Mouse (Mus musculus): Measurements from ENCODE around the gene Slmap. TPM values are rescaled to one million over a fixed set of nuclear protein-coding genes. Genes with fewer than 3 reads are reported as not detected.

Gene Slmap
- polyA plus RNA-seq, 1 experiment from 2014 or later = 125 TPM

DNA sequence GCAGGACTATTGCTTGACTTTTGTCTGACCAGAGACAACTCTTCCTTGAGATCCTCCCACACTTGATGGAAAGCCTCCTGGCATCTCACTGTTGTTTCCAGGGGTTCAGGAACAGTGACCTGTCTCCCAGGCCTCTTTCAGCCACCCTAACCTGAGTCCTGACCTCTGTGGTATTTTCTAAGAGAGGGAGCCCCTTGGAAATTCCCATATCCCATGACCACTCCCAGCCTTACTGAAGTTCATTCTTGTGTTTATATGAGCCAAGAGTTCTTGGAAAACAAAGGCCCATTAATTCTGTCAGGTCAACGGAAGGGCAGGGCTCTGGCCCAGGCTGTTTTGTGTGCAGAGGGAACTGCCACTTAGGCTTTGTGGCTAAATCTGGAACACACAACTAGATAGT, 22.9 kb upstream of the Slmap start:
- H3K4me3 ChIP-seq = no peak overlapping the region
- H3K27me3 ChIP-seq (replicated peaks) = no peaks in the 10 kb centered on the region
- H3K27ac ChIP-seq (ENCODE audit: poor library complexity, severe bottlenecking) = no peak overlapping the region
- 52% methylated on average over 1 of the region's 1 CpGs for WGBS
- H3K9ac ChIP-seq = no peak overlapping the region
- H3K9me3 ChIP-seq (replicated peaks) = peaks cover 7% of the 10 kb centered on the region; the same call in 1 of the 2 replicates
- no peak for ATAC-seq (ENCODE audit: insufficient number of reproducible peaks, low FRiP score)
- H3K36me3 ChIP-seq = no peaks in the 10 kb centered on the region
- H3K4me2 ChIP-seq = no peak overlapping the region
- no peaks in the 10 kb centered on the region for H3K4me1 ChIP-seq (replicated peaks)

DNA sequence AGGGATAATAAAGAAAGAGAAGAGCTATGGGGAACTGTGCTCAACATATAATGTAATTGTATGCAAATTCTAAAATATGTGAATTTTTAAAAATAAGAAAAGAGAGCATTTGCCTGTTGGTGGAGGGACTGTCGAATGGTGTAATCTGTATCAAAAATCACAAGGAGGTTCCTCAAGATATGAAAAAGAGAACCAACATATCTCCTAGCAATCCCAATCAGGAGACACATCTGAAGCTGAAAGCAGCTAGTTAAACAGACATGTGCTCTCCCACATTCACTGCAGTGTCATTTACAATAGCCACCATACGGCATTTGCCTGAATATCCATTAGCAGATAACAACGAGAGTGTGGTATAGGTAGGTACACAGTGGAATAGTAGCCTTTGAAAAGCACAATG, 18.1 kb upstream of the Slmap start:
- no peak overlapping the region for H3K27ac ChIP-seq (ENCODE audit: poor library complexity, severe bottlenecking)
- WGBS = 74% methylated on average over 3 of the region's 3 CpGs

DNA sequence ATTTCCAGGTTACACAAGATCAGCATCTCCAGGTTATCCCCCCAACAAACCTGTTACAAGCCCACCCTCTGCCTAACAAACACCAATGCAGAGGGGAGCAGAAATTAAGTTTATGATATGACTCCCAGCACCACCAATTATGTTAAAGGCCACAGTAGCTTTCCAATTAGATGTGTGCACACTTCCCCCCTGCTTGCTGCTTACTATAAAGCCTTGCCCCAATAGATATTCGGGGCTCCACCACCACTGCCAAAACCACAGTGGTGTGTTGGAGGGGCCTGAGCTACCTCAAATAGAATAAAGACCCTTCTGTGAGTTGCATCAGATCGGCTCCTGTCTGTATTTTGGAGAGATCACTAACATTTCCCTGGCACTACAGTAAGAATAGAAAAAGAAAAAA, 17.7 kb upstream of the Slmap start:
- ATAC-seq (ENCODE audit: insufficient number of reproducible peaks, low FRiP score) = no peak
- Histone ChIP-seq H3K27me3 (replicated peaks) (no peaks in the 10 kb centered on the region), H3K9me3 (replicated peaks) (no peaks in the 10 kb centered on the region), H3K4me2 (no peak overlapping the region), H3K36me3 (no peaks in the 10 kb centered on the region), H3K4me1 (replicated peaks) (no peaks in the 10 kb centered on the region), H3K27ac (ENCODE audit: poor library complexity, severe bottlenecking) (no peak overlapping the region), H3K4me3 (no peak overlapping the region), H3K9ac (no peak overlapping the region)
- 83% methylated on average over 2 of the region's 2 CpGs for WGBS

More for the DNA sequence above, 18.1 kb upstream of the Slmap start:
- Histone ChIP-seq H3K9ac (no peak overlapping the region), H3K4me1 (replicated peaks) (no peaks in the 10 kb centered on the region), H3K4me2 (no peak overlapping the region), H3K36me3 (no peaks in the 10 kb centered on the region), H3K27me3 (replicated peaks) (no peaks in the 10 kb centered on the region), H3K4me3 (no peak overlapping the region), H3K9me3 (replicated peaks) (no peaks in the 10 kb centered on the region)
- ATAC-seq (ENCODE audit: insufficient number of reproducible peaks, low FRiP score) = no peak

DNA sequence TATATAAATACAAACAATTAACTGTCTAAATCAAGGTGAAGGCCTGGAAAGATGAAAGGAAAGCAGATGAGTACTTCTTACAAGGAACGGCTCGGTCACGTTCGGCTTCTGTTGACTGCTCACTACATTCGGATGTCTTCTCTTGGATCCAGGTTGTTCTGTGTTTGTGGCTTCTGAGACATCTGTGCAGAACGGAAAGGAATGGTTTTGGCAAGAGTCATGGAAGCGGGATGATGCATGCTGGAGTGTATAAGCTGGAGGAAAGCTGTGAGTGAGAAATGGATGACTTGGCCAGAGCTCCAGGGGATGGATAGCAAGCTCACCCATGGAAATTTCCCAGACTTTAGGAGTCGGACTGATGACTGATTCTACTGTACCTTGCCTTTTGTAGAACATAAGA, 16.0 kb upstream of the Slmap start:
- WGBS = 87% methylated on average over 8 of the region's 8 CpGs
- Histone ChIP-seq H3K27ac (ENCODE audit: poor library complexity, severe bottlenecking) (no peak overlapping the region), H3K4me3 (no peak overlapping the region), H3K36me3 (no peaks in the 10 kb centered on the region), H3K27me3 (replicated peaks) (no peaks in the 10 kb centered on the region), H3K9me3 (replicated peaks) (no peaks in the 10 kb centered on the region), H3K4me1 (replicated peaks) (no peaks in the 10 kb centered on the region), H3K4me2 (no peak overlapping the region), H3K9ac (no peak overlapping the region)
- no peak for ATAC-seq (ENCODE audit: insufficient number of reproducible peaks, low FRiP score)

DNA sequence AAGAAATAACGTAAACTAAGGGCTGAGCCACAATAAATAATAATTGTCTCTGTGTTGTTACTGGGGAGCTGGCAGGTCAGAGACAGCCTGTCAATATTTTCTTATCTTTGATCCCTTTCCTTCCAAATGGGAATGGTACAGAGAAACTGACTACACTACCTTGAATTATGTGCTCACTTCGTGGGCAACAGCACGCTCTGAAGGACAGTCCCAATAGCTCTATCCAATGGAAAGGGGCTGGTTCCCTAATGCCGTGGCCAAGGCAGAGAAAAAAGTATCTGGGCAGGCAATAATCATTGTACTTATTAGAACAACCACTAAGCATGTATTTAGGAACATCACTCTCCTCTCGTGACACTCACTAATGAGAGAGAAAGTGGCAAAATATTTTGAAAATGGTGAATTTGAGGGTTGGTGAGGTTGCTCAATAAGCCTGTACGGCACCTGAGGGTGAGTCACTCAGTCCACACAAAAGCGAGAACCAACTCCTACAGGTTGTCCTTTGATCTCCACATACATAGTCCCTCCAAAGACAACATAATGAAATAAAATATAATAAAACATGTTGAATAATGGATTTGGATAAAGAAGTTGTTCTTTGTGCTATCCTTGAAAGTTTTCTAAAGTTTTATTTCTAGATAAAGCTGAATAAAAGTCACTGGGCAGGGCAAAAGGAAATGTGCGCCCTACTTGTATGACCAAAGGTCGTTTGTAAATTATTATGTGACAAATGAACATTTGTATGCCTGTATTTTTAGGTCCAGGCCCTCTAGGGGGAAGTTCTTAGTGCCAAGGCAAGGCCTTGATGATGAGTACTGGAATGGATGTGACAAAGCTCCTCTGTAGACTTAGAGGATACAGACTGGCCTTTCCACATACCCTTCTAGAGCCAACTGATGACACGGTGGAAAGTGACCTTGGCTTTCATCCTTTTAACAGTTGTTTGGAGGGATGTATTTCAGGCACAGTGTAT, 13.1 kb upstream of the Slmap start:
- H3K36me3 ChIP-seq = no peaks in the 10 kb centered on the region
- no peaks in the 10 kb centered on the region for H3K4me1 ChIP-seq (replicated peaks)
- H3K4me2 ChIP-seq = no peak overlapping the region
- H3K27me3 ChIP-seq (replicated peaks) = no peaks in the 10 kb centered on the region
- no peaks in the 10 kb centered on the region for H3K9me3 ChIP-seq (replicated peaks)
- H3K4me3 ChIP-seq = no peak overlapping the region
- no peak overlapping the region for H3K9ac ChIP-seq
- ATAC-seq (ENCODE audit: insufficient number of reproducible peaks, low FRiP score) = no peak
- WGBS = 74% methylated on average over 10 of the region's 10 CpGs
- H3K27ac ChIP-seq (ENCODE audit: poor library complexity, severe bottlenecking) = no peak overlapping the region

DNA sequence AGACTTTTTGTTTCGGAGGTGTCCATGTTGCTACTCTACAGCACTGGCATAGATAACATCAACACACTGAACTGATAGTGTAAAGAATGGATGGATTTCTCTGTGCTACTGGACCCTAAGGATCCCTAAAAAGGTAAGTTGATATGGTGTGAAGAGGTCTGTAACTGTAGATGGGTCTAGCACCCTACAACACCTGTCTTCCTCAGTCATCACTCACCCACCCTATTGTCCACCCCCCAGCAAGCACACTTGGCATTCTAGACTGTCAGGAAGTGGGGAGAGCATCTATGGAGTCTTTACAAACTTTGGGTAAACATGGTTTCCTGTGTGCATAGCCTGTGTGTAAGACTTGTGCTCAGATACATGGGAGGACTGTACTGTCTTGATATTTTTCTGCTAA, 7.4 kb upstream of the Slmap start:
- H3K27me3 ChIP-seq (replicated peaks) = 0 out of 2 replicates have a peak, but pooled peaks cover 5% of the 10 kb centered on the region
- no peak overlapping the region for H3K27ac ChIP-seq (ENCODE audit: poor library complexity, severe bottlenecking)
- no peak overlapping the region for H3K9ac ChIP-seq
- H3K4me3 ChIP-seq = no peak overlapping the region
- H3K4me1 ChIP-seq (replicated peaks) = no peaks in the 10 kb centered on the region
- no peaks in the 10 kb centered on the region for H3K9me3 ChIP-seq (replicated peaks)
- 84% methylated on average over 1 of the region's 1 CpGs for WGBS
- ATAC-seq (ENCODE audit: insufficient number of reproducible peaks, low FRiP score) = no peak
- no peaks in the 10 kb centered on the region for H3K36me3 ChIP-seq
- no peak overlapping the region for H3K4me2 ChIP-seq

DNA sequence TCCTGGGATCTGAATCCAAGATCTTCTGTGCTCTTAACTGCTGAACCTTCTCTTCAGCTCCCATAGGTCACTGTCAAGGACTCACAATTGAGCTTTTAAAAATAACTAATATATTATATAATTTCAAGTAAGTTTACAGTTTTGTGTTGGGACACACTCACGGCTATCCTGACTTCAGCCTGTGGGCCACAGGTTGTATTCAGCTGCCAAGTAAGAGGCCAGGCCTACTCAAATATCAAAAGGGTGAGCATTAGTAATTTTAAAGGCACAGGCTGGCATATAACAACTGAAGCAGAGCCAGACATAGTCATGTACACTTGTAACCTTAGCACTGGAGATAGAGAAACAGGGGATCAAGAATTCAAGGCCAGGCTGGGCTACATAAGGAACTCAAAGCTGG, 5.8 kb upstream of the Slmap start:
- WGBS = 71% methylated on average over 1 of the region's 1 CpGs
- Histone ChIP-seq H3K9ac (no peak overlapping the region), H3K9me3 (replicated peaks) (no peaks in the 10 kb centered on the region), H3K4me1 (replicated peaks) (no peaks in the 10 kb centered on the region), H3K27ac (ENCODE audit: poor library complexity, severe bottlenecking) (no peak overlapping the region), H3K4me3 (no peak overlapping the region), H3K36me3 (no peaks in the 10 kb centered on the region), H3K4me2 (no peak overlapping the region), H3K27me3 (replicated peaks) (0 out of 2 replicates have a peak, but pooled peaks cover 5% of the 10 kb centered on the region)
- ATAC-seq (ENCODE audit: insufficient number of reproducible peaks, low FRiP score) = no peak

DNA sequence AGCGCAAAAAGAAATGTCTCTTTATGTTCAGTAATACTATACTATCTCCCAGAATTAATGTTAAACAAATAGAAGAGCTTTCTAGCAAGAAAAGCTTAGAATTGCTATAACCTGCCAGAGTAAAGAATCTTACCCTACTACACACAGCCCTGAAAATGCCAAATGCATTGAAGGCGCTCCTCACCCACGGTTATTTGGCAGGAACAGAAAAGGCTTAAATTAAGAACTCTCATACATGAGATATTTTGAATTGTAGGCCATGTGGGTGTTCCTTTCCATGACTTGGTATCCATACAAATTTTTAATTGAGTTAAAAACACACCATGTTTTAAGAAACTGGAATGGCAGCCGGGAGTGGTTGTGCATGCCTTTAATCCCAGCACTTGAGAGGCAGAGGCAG, 4.5 kb upstream of the Slmap start:
- H3K36me3 ChIP-seq = no peaks in the 10 kb centered on the region
- 0 out of 2 replicates have a peak, but pooled peaks cover 5% of the 10 kb centered on the region for H3K27me3 ChIP-seq (replicated peaks)
- H3K4me3 ChIP-seq = no peak overlapping the region
- no peaks in the 10 kb centered on the region for H3K9me3 ChIP-seq (replicated peaks)
- H3K27ac ChIP-seq (ENCODE audit: poor library complexity, severe bottlenecking) = no peak overlapping the region
- H3K9ac ChIP-seq = no peak overlapping the region
- H3K4me1 ChIP-seq (replicated peaks) = no peaks in the 10 kb centered on the region
- 85% methylated on average over 4 of the region's 4 CpGs for WGBS
- H3K4me2 ChIP-seq = no peak overlapping the region
- no peak for ATAC-seq (ENCODE audit: insufficient number of reproducible peaks, low FRiP score)

DNA sequence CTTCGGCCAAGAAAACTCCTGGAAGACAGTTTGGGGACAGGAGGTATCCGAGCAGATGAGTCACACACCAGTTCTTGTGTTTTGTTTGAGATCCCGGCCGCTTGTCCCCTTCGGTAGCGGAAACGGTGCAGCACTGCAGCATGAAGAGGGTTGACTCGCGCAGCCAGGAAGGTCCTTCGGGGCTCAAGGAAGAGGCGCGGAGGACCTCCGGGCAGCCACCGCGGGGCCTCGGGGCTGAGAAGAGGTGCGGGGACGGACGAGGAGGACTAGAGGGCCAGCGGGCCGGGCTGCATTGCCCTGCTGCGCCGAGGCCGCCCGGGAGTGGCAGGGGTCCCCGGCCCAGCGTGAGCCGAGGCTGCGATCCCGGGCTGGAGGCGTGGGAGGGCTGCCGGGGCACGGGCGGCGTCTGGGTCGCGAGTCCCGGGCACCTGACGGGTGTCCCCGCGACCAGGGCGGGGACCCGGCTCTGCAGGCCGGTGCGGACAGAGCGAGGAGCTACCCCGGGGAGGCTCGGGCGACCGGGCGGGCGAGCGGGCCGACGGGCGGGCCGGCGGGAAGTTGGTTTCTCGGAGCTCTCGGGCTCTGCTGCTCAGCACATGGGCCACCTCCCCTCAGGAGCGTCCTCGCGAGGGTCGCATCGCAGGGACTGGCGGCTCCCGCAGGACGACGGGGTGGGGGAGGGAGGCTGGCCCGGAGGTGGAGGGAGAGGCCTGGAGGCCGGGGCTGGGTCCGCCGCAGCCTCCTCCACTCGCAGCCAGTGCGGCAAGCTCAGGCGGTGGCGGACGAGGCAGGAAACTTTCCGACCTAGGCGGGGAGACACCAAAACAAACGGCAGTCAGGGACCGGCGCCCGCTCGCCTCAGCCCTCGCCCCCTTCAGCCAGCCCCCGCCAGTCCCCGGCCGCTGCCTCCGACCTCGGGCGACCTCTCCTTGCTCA, 642 bp downstream of the Slmap start:
- Histone ChIP-seq H3K4me2 (peak overlapping the region; percentile 96), H3K4me3 (peak overlapping the region; percentile 85), H3K36me3 (peaks cover 13% of the 10 kb centered on the region; the same call in 1 of the 2 replicates), H3K27me3 (replicated peaks) (0 out of 2 replicates have a peak, but pooled peaks cover 5% of the 10 kb centered on the region), H3K9ac (peak overlapping the region; percentile 98), H3K4me1 (replicated peaks) (peaks cover 27% of the 10 kb centered on the region), H3K27ac (ENCODE audit: poor library complexity, severe bottlenecking) (peak overlapping the region; percentile 90), H3K9me3 (replicated peaks) (no peaks in the 10 kb centered on the region)
- WGBS = under 1% methylated on average over 87 of the region's 92 CpGs
- ATAC-seq (ENCODE audit: insufficient number of reproducible peaks, low FRiP score) = peak; percentile 82

DNA sequence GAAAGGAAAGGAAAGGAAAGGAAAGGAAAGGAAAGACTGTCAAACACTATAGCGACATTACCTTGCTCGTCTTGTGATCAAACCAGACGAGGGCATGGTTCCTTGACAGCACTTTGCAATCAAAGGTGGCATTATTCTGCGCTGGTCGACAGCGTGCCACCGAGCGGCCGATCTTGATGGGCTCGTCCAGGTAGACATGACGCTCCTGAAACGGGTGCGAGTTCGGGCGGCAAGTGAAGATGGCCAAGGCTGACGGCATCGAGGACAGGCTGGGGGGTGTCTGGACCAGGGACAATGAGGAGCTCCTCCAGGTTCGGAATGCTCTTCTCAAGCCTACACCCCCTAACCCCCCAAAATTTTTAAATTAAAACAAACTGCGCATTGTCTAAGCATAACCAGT, 1.5 kb downstream of the Slmap start:
- whole genome bisulfite sequencing = 23% methylated on average over 19 of the region's 19 CpGs
- Histone ChIP-seq H3K27ac (ENCODE audit: poor library complexity, severe bottlenecking) (no peak overlapping the region), H3K4me2 (peak overlapping the region; percentile 96), H3K27me3 (replicated peaks) (0 out of 2 replicates have a peak, but pooled peaks cover 4% of the 10 kb centered on the region), H3K36me3 (peaks cover 15% of the 10 kb centered on the region; the same call in 1 of the 2 replicates), H3K9ac (peak overlapping the region; percentile 98), H3K4me3 (peak overlapping the region; percentile 85), H3K4me1 (replicated peaks) (peaks cover 29% of the 10 kb centered on the region), H3K9me3 (replicated peaks) (no peaks in the 10 kb centered on the region)
- ATAC-seq (ENCODE audit: insufficient number of reproducible peaks, low FRiP score) = no peak

DNA sequence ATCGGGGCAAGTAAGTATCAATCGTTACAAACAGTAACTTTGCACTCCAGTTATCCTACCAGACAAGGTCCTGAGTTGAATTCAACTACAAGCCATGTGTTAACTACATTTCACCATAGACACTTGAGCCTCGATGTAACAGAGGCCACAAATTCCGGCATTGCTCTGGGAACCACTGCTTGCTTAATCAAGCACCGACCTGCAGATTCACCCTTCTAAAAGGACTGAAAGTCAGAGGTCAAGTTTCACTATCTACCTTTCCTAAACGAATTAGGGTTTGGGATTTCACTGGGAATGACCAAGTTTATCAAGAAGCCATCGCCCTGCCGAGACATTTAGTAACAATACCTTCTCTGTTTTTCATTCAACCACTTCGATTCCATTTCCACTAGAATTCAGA, 2.0 kb downstream of the Slmap start:
- H3K4me2 ChIP-seq = peak overlapping the region; percentile 96
- peak overlapping the region; percentile 98 for H3K9ac ChIP-seq
- no peaks in the 10 kb centered on the region for H3K9me3 ChIP-seq (replicated peaks)
- peak overlapping the region; percentile 85 for H3K4me3 ChIP-seq
- H3K27me3 ChIP-seq (replicated peaks) = no peaks in the 10 kb centered on the region
- peaks cover 16% of the 10 kb centered on the region; the same call in 1 of the 2 replicates for H3K36me3 ChIP-seq
- ATAC-seq (ENCODE audit: insufficient number of reproducible peaks, low FRiP score) = no peak
- H3K27ac ChIP-seq (ENCODE audit: poor library complexity, severe bottlenecking) = no peak overlapping the region
- peaks cover 31% of the 10 kb centered on the region for H3K4me1 ChIP-seq (replicated peaks)
- WGBS = 42% methylated on average over 9 of the region's 9 CpGs

Measured in heart, embryonic 12.5 days (tissue).